11 mouse cellular contexts compared by ENCODE assay signal in genomic region chr8:83721405-83722025, GRCm38 (mm10). TPM values are rescaled to one million over a fixed set of nuclear protein-coding genes. Genes with fewer than 3 reads are reported as not detected.
DNase-seq lines count a peak whose midpoint lies in the region; ATAC-seq lines count a peak whose summit lies in the region.
"Had no signal": no experiment of that assay in that cellular context is flagged by ENCODE, and none has a peak within 500 bp of the region (broad histone marks: within the 10 kb centered on the region; RNA-seq: fewer than 3 reads in every experiment).

No protein-coding gene starts in this region.

- H3K27ac ChIP-seq in forebrain, embryonic 11.5 days (ENCODE audit: low read depth, low read length), result no peak overlapping the region
- no peak overlapping the region for H3K27ac ChIP-seq in forebrain, embryonic 16.5 days (ENCODE audit: low read length)
- H3K27ac ChIP-seq in midbrain, embryonic 16.5 days (ENCODE audit: low read length), result no peak overlapping the region
- H3K27ac ChIP-seq: embryonic facial prominence, embryonic 15.5 days had no signal

- no peak overlapping the region for H3K9ac ChIP-seq in forebrain, embryonic 11.5 days (ENCODE audit: low read length)
- no peak overlapping the region for H3K9ac ChIP-seq in forebrain, embryonic 16.5 days (replicated peaks; ENCODE audit: low read depth, low read length)
- no peak overlapping the region for H3K9ac ChIP-seq in midbrain, embryonic 16.5 days (ENCODE audit: low read depth, low read length)
- H3K9ac ChIP-seq: embryonic facial prominence, embryonic 15.5 days had no signal

- DNase-seq in forebrain, embryonic 11.5 days (ENCODE audit: low spot score), result peak; percentile 49
- peak; percentile 57 for DNase-seq in gastrocnemius, postnatal 14 days
- peak; percentile 78 for DNase-seq in kidney, adult 9 months
- no peak for DNase-seq in layer of hippocampus, postnatal 25 days (ENCODE audit: extremely low spot score in 1 of 2, low spot score in 1 of 2)
- no peak for DNase-seq in cerebellum, adult 11 months
- DNase-seq: midbrain, embryonic 14.5 days; right cerebral cortex, postnatal 25 days had no signal

- H3K9me3 ChIP-seq in forebrain, embryonic 11.5 days (ENCODE audit: control insufficient read depth, low read length), result no peaks in the 10 kb centered on the region
- H3K9me3 ChIP-seq in forebrain, embryonic 16.5 days (ENCODE audit: control insufficient read depth, low read length), result no peaks in the 10 kb centered on the region
- no peaks in the 10 kb centered on the region for H3K9me3 ChIP-seq in midbrain, embryonic 16.5 days (replicated peaks; ENCODE audit: control insufficient read depth, low read length, poor library complexity, severe bottlenecking)
- H3K9me3 ChIP-seq: embryonic facial prominence, embryonic 15.5 days had no signal

- no peak for ATAC-seq in forebrain, embryonic 11.5 days (replicated peaks; ENCODE audit: low FRiP score)
- ATAC-seq in forebrain, embryonic 16.5 days, result no peak
- peak; percentile 28 for ATAC-seq in megakaryocyte, adult 5-6 weeks (ENCODE audit: poor library complexity, severe bottlenecking)
- no peak for ATAC-seq in midbrain, embryonic 16.5 days

- peaks cover 3% of the 10 kb centered on the region; the same call in 1 of the 2 replicates for H3K4me1 ChIP-seq in forebrain, embryonic 11.5 days (replicated peaks; ENCODE audit: control insufficient read depth, insufficient read depth, low read length)
- peaks cover 3% of the 10 kb centered on the region for H3K4me1 ChIP-seq in forebrain, embryonic 16.5 days (replicated peaks; ENCODE audit: control insufficient read depth, insufficient read depth, low read length)
- H3K4me1 ChIP-seq in midbrain, embryonic 16.5 days (ENCODE audit: control insufficient read depth, insufficient read depth, low read length), result peaks cover 10% of the 10 kb centered on the region

- H3K4me2 ChIP-seq in forebrain, embryonic 11.5 days (ENCODE audit: low read depth, low read length, severe bottlenecking), result no peak overlapping the region
- H3K4me2 ChIP-seq in forebrain, embryonic 16.5 days (ENCODE audit: low read length), result no peak overlapping the region
- H3K4me2 ChIP-seq in midbrain, embryonic 16.5 days (ENCODE audit: low read length), result no peak overlapping the region
- H3K4me2 ChIP-seq: embryonic facial prominence, embryonic 15.5 days had no signal

- peaks cover 23% of the 10 kb centered on the region for H3K36me3 ChIP-seq in forebrain, embryonic 11.5 days (ENCODE audit: control insufficient read depth, insufficient read depth, low read length)
- peaks cover 37% of the 10 kb centered on the region for H3K36me3 ChIP-seq in forebrain, embryonic 16.5 days (ENCODE audit: control insufficient read depth, insufficient read depth)
- H3K36me3 ChIP-seq in midbrain, embryonic 16.5 days (ENCODE audit: control insufficient read depth, insufficient read depth, low read length), result peaks cover 38% of the 10 kb centered on the region

- intact Hi-C loops in gastrocnemius, postnatal 14 days (cut with DNase I; ENCODE audit: low total_unique reads), result loop anchor here (5.0 to 10.0 kb wide), 2 partner anchors 57 to 176 kb away; partner anchors contain the start of gene Ptger1

- 97% methylated on average over 25 of the region's 25 CpGs for WGBS in forebrain, embryonic 11.5 days
- 89% methylated on average over 25 of the region's 25 CpGs for WGBS in forebrain, embryonic 16.5 days
- 92% methylated on average over 25 of the region's 25 CpGs for WGBS in midbrain, embryonic 16.5 days

- H3K4me3 ChIP-seq in forebrain, embryonic 11.5 days (ENCODE audit: low read depth, low read length), result no peak overlapping the region
- H3K4me3 ChIP-seq in forebrain, embryonic 16.5 days (replicated peaks; ENCODE audit: low read length), result no peak overlapping the region
- no peak overlapping the region for H3K4me3 ChIP-seq in midbrain, embryonic 16.5 days (ENCODE audit: low read depth, low read length)
- H3K4me3 ChIP-seq: embryonic facial prominence, embryonic 15.5 days had no signal

- H3K27me3 ChIP-seq in forebrain, embryonic 11.5 days (ENCODE audit: control insufficient read depth, insufficient read depth, low read length), result no peaks in the 10 kb centered on the region
- H3K27me3 ChIP-seq in forebrain, embryonic 16.5 days (replicated peaks; ENCODE audit: control insufficient read depth, insufficient read depth, low read length), result no peaks in the 10 kb centered on the region
- H3K27me3 ChIP-seq in midbrain, embryonic 16.5 days (ENCODE audit: control insufficient read depth, insufficient read depth, low read depth, low read length), result no peaks in the 10 kb centered on the region
- H3K27me3 ChIP-seq: embryonic facial prominence, embryonic 15.5 days had no signal

RNA-seq across cellular contexts. Expression of gene Ddx39, which starts 6.5 kb away (rescaled TPM):
- 251 and 267 TPM in 2 replicates for polyA plus RNA-seq in forebrain, embryonic 11.5 days (2014; fragmentation: Nextera tagmentation; extraction: Ambion mirVana)
- 116 TPM in 2 replicates for polyA plus RNA-seq in forebrain, embryonic 16.5 days (2015; fragmentation: Nextera tagmentation; extraction: Ambion mirVana)
- 10 to 100 TPM; 11.0 to 14.7 TPM for total RNA-seq in gastrocnemius, postnatal 14 days (2021)
- total RNA-seq in megakaryocyte, adult 5-6 weeks (2015), result 66.7 and 67.7 TPM in 2 replicates
- total RNA-seq in megakaryocyte, adult 5-6 weeks (2017), result 71.2 and 77.4 TPM in 2 replicates
- 92.4 and 105 TPM in 2 replicates for polyA plus RNA-seq in midbrain, embryonic 16.5 days (2015; fragmentation: Nextera tagmentation; extraction: Ambion mirVana)
- total RNA-seq in layer of hippocampus, postnatal 25 days (2021), result 10 to 100 TPM; 14.4 to 17.2 TPM

RNA-seq across cellular contexts. Expression of gene Adgre5, which starts 19.6 kb away (rescaled TPM):
- polyA plus RNA-seq in forebrain, embryonic 11.5 days (2014; fragmentation: Nextera tagmentation; extraction: Ambion mirVana), result 12.2 and 12.6 TPM in 2 replicates
- polyA plus RNA-seq in forebrain, embryonic 16.5 days (2015; fragmentation: Nextera tagmentation; extraction: Ambion mirVana), result 8.1 and 10.8 TPM in 2 replicates
- total RNA-seq in gastrocnemius, postnatal 14 days (2021), result 10 to 100 TPM; 31.6 to 40.0 TPM
- total RNA-seq in megakaryocyte, adult 5-6 weeks (2015), result 239 and 242 TPM in 2 replicates
- total RNA-seq in megakaryocyte, adult 5-6 weeks (2017), result 299 and 326 TPM in 2 replicates
- 10.9 and 11.2 TPM in 2 replicates for polyA plus RNA-seq in midbrain, embryonic 16.5 days (2015; fragmentation: Nextera tagmentation; extraction: Ambion mirVana)
- total RNA-seq in layer of hippocampus, postnatal 25 days (2021), result 10 to 100 TPM in 1 of 2 experiments, 1 to 10 TPM in 1; 7.4 to 11.0 TPM

RNA-seq across cellular contexts. Expression of gene Pkn1, which starts 22.5 kb away (rescaled TPM):
- polyA plus RNA-seq in forebrain, embryonic 11.5 days (2014; fragmentation: Nextera tagmentation; extraction: Ambion mirVana), result 28.3 and 31.6 TPM in 2 replicates
- polyA plus RNA-seq in forebrain, embryonic 16.5 days (2015; fragmentation: Nextera tagmentation; extraction: Ambion mirVana), result 30.7 and 36.0 TPM in 2 replicates
- total RNA-seq in gastrocnemius, postnatal 14 days (2021), result 10 to 100 TPM; 52.5 to 52.6 TPM
- total RNA-seq in megakaryocyte, adult 5-6 weeks (2015), result 53.3 and 55.4 TPM in 2 replicates
- 103 and 110 TPM in 2 replicates for total RNA-seq in megakaryocyte, adult 5-6 weeks (2017)
- polyA plus RNA-seq in midbrain, embryonic 16.5 days (2015; fragmentation: Nextera tagmentation; extraction: Ambion mirVana), result 27.4 and 28.7 TPM in 2 replicates
- 10 to 100 TPM; 42.2 to 57.6 TPM for total RNA-seq in layer of hippocampus, postnatal 25 days (2021)

RNA-seq across cellular contexts. Expression of gene Ptger1, which starts 55.0 kb away (rescaled TPM):
- 0.47 and 0.60 TPM in 2 replicates for polyA plus RNA-seq in forebrain, embryonic 11.5 days (2014; fragmentation: Nextera tagmentation; extraction: Ambion mirVana)
- 0.45 and 1.3 TPM in 2 replicates for polyA plus RNA-seq in forebrain, embryonic 16.5 days (2015; fragmentation: Nextera tagmentation; extraction: Ambion mirVana)
- total RNA-seq in gastrocnemius, postnatal 14 days (2021), result under 1 TPM; 0.13 to 0.49 TPM
- 0.07 TPM in 1 of 2 replicates, not detected in the other for total RNA-seq in megakaryocyte, adult 5-6 weeks (2015)
- total RNA-seq in megakaryocyte, adult 5-6 weeks (2017), result 1.7 and 2.2 TPM in 2 replicates
- 0.97 and 1.1 TPM in 2 replicates for polyA plus RNA-seq in midbrain, embryonic 16.5 days (2015; fragmentation: Nextera tagmentation; extraction: Ambion mirVana)
- 1 to 10 TPM; 1.3 to 1.6 TPM for total RNA-seq in layer of hippocampus, postnatal 25 days (2021)

Comparison
In these comparisons a context has a peak if more than half of its experiments do, and no peak if none do; other contexts are left out.
1. DNase-seq: peak in forebrain, embryonic 11.5 days (single experiment), gastrocnemius, postnatal 14 days (single experiment) and kidney, adult 9 months (single experiment); none in layer of hippocampus, postnatal 25 days (0 of 2) and cerebellum, adult 11 months (single experiment).
2. RNA of gene Adgre5, which starts 19.6 kb away (total RNA-seq): 239 to 326 TPM in megakaryocyte, adult 5-6 weeks; 31.6 to 40.0 TPM in gastrocnemius, postnatal 14 days and 7.4 to 11.0 TPM in layer of hippocampus, postnatal 25 days; every median in the first group is over 4 times any median in the second.